In the genomic region with DNA sequence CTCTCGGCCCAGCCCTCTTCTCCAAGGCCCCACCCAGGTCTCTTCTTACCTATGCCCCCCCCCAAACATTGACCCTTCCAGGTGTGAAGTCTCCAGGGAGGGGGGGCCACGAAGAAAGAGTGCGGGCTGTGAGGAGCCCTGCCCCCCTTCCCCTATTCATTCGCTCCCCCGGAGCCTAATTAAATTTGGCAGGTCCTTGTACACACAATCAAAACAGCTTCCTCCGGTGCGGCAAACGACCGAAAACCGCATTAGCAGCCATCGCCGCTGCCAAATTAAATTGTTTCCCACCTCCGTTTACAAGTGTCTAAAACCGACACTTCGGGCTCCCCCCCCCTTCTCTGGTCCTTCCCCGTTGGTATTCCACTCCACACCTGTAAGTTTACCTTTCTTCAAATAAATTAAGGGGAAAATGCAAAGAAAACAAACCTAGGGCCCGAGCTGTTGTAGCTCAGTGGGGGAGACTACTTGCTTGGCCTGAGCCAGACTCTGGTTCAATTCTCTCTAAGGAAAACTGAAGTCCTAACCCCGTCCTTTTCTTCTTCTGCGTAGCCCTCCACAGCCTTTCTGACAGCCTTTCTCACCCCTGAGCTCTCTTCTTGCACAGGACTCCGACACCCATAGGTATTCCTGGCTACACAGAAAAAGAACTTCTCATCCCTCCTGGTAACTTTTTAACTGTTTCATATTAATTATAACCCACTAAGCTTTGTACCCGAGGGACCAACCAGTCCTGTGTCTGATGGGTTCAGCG, we compare ENCODE assay signal across 14 mouse cellular contexts. TPM values are rescaled to one million over a fixed set of nuclear protein-coding genes. Genes with fewer than 3 reads are reported as not detected.
DNase-seq lines count a peak whose midpoint lies in the region; ATAC-seq and TF ChIP-seq lines count a peak whose summit lies in the region.
"Had no signal": no experiment of that assay in that cellular context is flagged by ENCODE, and none has a peak within 500 bp of the region (broad histone marks: within the 10 kb centered on the region; RNA-seq: fewer than 3 reads in every experiment).

No protein-coding gene starts in this region.

- TF ChIP-seq POLR2A in thymus, adult 2 months (IDR thresholded peaks at IDR 0.05; ENCODE audit: control insufficient read depth, extremely low read depth, insufficient read depth, low read length, poor library complexity): no peak

- H3K36me3 ChIP-seq in forebrain, embryonic 10.5 days (replicated peaks): no peaks in the 10 kb centered on the region
- no peaks in the 10 kb centered on the region for H3K36me3 ChIP-seq in forebrain, postnatal 0 days (ENCODE audit: insufficient read depth)
- H3K36me3 ChIP-seq in thymus, adult 2 months (ENCODE audit: control insufficient read depth, insufficient read depth, low read length): no peaks in the 10 kb centered on the region
- H3K36me3 ChIP-seq in midbrain, embryonic 10.5 days: peaks cover 22% of the 10 kb centered on the region
- H3K36me3 ChIP-seq: liver, embryonic 13.5 days had no signal

- no peak overlapping the region for H3K9ac ChIP-seq in forebrain, postnatal 0 days
- H3K9ac ChIP-seq: liver, embryonic 13.5 days had no signal

- H3K9me3 ChIP-seq in forebrain, embryonic 10.5 days: no peaks in the 10 kb centered on the region
- H3K9me3 ChIP-seq in forebrain, postnatal 0 days (ENCODE audit: low read length): no peaks in the 10 kb centered on the region
- no peaks in the 10 kb centered on the region for H3K9me3 ChIP-seq in midbrain, embryonic 10.5 days (replicated peaks)
- H3K9me3 ChIP-seq: liver, embryonic 13.5 days had no signal

- H3K27ac ChIP-seq in forebrain, embryonic 10.5 days: no peak overlapping the region; the same call in 1 of the 2 replicates
- no peak overlapping the region for H3K27ac ChIP-seq in forebrain, postnatal 0 days (ENCODE audit: low read depth, low read length)
- no peak overlapping the region for H3K27ac ChIP-seq in thymus, adult 2 months (ENCODE audit: control insufficient read depth, insufficient read depth, low read length)
- peak overlapping the region; percentile 89 for H3K27ac ChIP-seq in midbrain, embryonic 10.5 days (replicated peaks)
- H3K27ac ChIP-seq: liver, embryonic 13.5 days had no signal

- H3K4me2 ChIP-seq in forebrain, postnatal 0 days (ENCODE audit: low read depth): no peak overlapping the region
- H3K4me2 ChIP-seq: liver, embryonic 13.5 days had no signal

- no peak for ATAC-seq in forebrain, postnatal 0 days

- H3K27me3 ChIP-seq in forebrain, embryonic 10.5 days (ENCODE audit: poor library complexity, severe bottlenecking): peaks cover 100% of the 10 kb centered on the region
- H3K27me3 ChIP-seq in forebrain, postnatal 0 days (ENCODE audit: insufficient read depth, low read length): peaks cover 87% of the 10 kb centered on the region
- H3K27me3 ChIP-seq in thymus, adult 2 months (ENCODE audit: control insufficient read depth, insufficient read depth, low read length): peaks cover 68% of the 10 kb centered on the region
- H3K27me3 ChIP-seq in midbrain, embryonic 10.5 days (ENCODE audit: low read depth, poor library complexity, severe bottlenecking): peaks cover 100% of the 10 kb centered on the region

- WGBS in forebrain, embryonic 10.5 days: under 1% methylated on average over 22 of the region's 22 CpGs
- under 1% methylated on average over 22 of the region's 22 CpGs for WGBS in forebrain, postnatal 0 days
- 4% methylated on average over 22 of the region's 22 CpGs for WGBS in thymus, adult 2 months
- WGBS in midbrain, embryonic 10.5 days: under 1% methylated on average over 22 of the region's 22 CpGs

- TF ChIP-seq CTCF in forebrain, postnatal 0 days (IDR thresholded peaks at IDR 0.05; ENCODE audit: low read depth): no peak
- no peak for TF ChIP-seq CTCF in thymus, adult 2 months (IDR thresholded peaks at IDR 0.05; ENCODE audit: borderline replicate concordance, control insufficient read depth, extremely low read depth, insufficient read depth, low read length, poor library complexity)

- peaks cover 91% of the 10 kb centered on the region for H3K4me1 ChIP-seq in forebrain, embryonic 10.5 days
- no peaks in the 10 kb centered on the region for H3K4me1 ChIP-seq in forebrain, postnatal 0 days (ENCODE audit: insufficient read depth)
- peaks cover 37% of the 10 kb centered on the region for H3K4me1 ChIP-seq in thymus, adult 2 months (replicated peaks; ENCODE audit: control insufficient read depth, insufficient read depth, low read length)
- H3K4me1 ChIP-seq in midbrain, embryonic 10.5 days: peaks cover 100% of the 10 kb centered on the region
- H3K4me1 ChIP-seq: liver, embryonic 13.5 days had no signal

- no peak for DNase-seq in forebrain, embryonic 10.5 days (ENCODE audit: extremely low spot score, low spot score)
- DNase-seq in forebrain, postnatal 0 days: no peak
- peak; percentile 2 for DNase-seq in thymus, adult 2 months
- DNase-seq in thymus, adult 18-20 months: no peak
- DNase-seq in midbrain, embryonic 10.5 days (ENCODE audit: low spot score): peak; percentile 48
- peak; percentile 55 for DNase-seq in retina, postnatal 1 day
- DNase-seq in spleen, postnatal 36 days (ENCODE audit: low spot score in 2 of 2): no peak
- DNase-seq in adrenal gland, postnatal 36 days: no peak
- DNase-seq: cerebellum, adult 18-20 months; kidney, adult 11 months; liver, embryonic 13.5 days; lung, postnatal 14 days had no signal

- peak overlapping the region; percentile 45 for H3K4me3 ChIP-seq in forebrain, embryonic 10.5 days
- H3K4me3 ChIP-seq in forebrain, postnatal 0 days (ENCODE audit: low read depth, low read length): no peak overlapping the region
- no peak overlapping the region for H3K4me3 ChIP-seq in thymus, adult 2 months (ENCODE audit: control insufficient read depth, insufficient read depth, low read length)
- peak overlapping the region; percentile 53 for H3K4me3 ChIP-seq in midbrain, embryonic 10.5 days
- H3K4me3 ChIP-seq: liver, embryonic 13.5 days had no signal

RNA-seq across cellular contexts. Expression of gene Pax7, which starts 8.6 kb away (rescaled TPM):
- polyA plus RNA-seq in forebrain, embryonic 10.5 days (2016; fragmentation: Nextera tagmentation; extraction: Ambion mirVana): 2.2 and 2.4 TPM in 2 replicates
- 0.05 and 0.31 TPM in 2 replicates for total RNA-seq in forebrain, postnatal 0 days (2014; rRNA removed)
- not detected in 2 replicates for polyA plus RNA-seq in forebrain, postnatal 0 days (2015; fragmentation: Nextera tagmentation; extraction: Ambion mirVana)
- polyA plus RNA-seq in thymus, adult 2 months (2012; rRNA removed): 1.1 and 1.2 TPM in 2 replicates
- polyA plus RNA-seq in midbrain, embryonic 10.5 days (2016; fragmentation: Nextera tagmentation; extraction: Ambion mirVana): 1.3 and 1.8 TPM in 2 replicates
- total RNA-seq in adrenal gland, postnatal 36 days (2021): not detected
- total RNA-seq: heart, postnatal 25 days had no signal
- polyA plus RNA-seq: cortical plate, adult 2 months; liver, embryonic 13.5 days had no signal

Comparison
In these comparisons a context has a peak if more than half of its experiments do, and no peak if none do; other contexts are left out.
1. DNase-seq: peak in thymus, adult 2 months (single experiment), midbrain, embryonic 10.5 days (single experiment) and retina, postnatal 1 day (single experiment); none in forebrain, embryonic 10.5 days (single experiment), forebrain, postnatal 0 days (single experiment), thymus, adult 18-20 months (0 of 2), spleen, postnatal 36 days (0 of 2) and adrenal gland, postnatal 36 days (0 of 2).
2. H3K4me3 ChIP-seq: peak in forebrain, embryonic 10.5 days (single experiment) and midbrain, embryonic 10.5 days (single experiment); none in forebrain, postnatal 0 days (single experiment) and thymus, adult 2 months (single experiment).